Mouse (Mus musculus) ovary, postnatal 36 days (tissue): ENCODE measurements around the gene Arnt.
"Not testable (repeated sequence)": the region's sequence is repeated elsewhere in the genome, so short reads cannot be mapped to it uniquely, and the experiment has no call there.

Experiments
- DNase-seq: peaks from one replicate; pipeline ENCODE4 v3.0.0; 2022; ENCODE audit warnings: low spot score, mixed read lengths

The Arnt gene

DNA sequence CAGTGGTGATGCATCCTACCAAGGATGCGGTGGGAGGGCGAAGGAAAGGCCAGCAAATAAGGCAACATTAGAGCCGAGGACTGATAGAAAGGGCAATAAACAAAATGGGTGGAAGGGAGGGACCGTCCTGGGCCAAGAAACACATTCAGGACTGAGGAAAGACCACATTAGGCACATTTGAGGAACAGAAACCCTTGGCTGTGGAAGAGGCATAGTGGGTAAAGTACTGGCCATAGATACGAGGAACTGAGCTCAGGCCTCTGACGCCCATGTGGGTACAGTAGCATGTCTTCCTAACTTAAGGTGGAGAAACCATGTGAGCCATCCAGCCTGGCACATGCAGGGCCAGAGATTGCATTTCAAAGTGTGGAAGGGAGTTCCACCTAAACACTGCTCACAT is 95.6 kb downstream of the Arnt start:
- DNase-seq = no peak

DNA sequence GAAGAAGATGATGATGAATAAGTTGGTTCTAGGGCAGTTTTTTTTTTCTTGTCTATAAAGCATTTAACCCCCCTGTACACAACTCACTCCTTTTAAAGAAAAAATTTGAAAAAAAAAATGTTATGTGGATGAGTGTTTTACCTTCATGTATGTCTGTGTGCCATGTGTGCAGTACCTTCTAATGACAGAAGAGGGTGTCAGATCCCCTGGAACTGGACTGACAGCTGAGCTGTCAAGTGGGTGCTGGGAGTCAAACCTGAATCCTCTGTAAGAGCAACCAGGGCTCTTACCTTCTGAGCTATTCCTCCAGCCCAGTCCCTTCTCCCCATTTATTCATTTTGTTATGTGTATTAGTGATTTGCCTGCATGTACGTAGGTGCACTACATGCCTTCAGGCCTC is 96.8 kb downstream of the Arnt start:
- DNase-seq = no peak

DNA sequence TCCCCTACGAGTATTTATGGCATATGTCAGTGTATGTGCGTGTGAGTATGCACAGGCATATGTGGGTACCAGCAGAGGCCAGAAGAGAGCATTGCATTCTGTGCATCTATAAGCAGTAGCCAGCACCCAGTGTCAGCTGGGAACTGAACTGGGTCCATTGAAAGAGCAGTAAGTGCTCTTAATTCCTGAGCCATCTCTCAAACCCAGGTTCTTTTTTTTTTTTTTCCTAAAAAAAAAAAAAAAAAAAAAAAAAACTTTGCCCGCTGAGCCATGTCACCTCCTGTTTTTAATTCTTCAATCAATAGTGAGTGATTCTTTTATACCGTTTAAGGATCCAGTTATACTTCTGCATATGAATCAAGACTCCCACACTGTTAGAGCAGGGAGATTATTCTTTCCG is 99.2 kb downstream of the Arnt start:
- no peak for DNase-seq

DNA sequence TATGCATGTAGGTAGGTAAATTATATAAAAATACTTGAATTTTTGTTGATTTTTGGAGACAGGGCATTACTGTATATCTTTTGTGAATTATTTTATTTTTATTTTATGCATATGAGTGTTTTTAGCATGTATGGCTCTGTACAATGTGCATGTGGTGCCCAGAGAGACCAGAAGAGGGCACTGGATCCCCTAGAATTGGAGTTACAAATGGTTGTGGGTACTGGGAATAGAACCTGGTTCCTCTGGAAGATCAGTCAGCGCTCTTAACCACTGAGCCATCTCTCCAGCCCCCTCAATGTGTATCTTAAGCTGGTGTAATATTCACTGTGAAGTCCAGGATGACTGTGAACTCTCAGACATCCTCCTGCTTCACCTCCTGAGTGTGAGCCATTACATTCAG is 100.7 kb downstream of the Arnt start:
- no peak for DNase-seq

DNA sequence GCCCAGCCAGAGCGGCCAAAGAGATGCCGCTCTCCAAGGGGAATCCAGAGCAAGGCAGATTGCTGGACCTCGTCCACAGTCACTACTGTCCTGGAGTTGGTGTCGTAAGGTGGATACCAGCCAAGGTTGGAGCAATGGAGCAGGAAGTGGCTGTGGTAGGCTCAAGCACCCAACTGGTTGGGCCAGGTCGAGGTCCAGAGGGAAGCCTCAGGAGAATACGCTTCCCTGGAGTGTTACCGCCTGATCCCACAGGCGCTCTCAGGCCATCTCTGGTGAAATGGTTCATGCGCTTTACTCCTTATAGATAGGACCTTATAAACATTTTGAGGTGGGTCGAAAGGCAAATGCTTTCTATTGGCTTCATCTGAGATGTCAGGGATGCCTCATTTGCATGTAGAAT is 104.7 kb downstream of the Arnt start:
- DNase-seq = no peak

DNA sequence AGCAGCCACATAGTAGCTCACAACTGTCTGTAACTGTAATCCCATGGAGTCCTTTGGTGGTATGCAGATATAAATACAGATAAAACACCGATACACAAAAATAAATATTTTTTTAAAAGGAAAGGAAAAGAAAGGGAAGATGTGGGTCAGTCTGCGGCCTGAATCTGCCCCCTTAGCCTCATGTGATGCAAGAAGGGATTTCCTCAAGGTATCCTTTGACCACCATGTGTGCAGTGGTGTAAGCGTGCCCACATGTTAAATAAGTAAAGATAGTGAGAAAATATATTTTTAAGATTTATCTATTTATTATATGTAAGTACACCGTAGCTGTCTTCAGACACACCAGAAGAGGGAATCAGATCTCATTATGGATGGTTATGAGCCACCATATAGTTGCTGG is 105.6 kb downstream of the Arnt start:
- no peak for DNase-seq

DNA sequence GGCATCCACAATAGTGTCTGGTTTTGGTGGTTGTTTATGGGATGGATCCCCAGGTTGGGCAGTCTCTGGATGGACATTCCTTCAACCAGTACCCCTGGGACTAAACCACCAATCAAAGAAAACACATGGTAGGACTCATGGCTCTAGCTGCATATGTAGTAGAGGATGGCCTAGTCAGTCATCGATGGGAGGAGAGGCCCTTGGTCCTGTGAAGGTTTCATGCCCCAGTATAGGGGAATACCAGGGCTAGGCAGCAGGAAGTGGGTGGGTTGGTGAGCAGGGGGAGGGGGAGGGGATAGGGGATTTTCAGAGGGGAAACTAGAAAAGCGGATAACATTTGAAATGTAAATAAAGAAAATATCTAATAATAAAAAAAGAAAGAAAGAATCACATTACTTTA is 107.0 kb downstream of the Arnt start:
- not testable (repeated sequence) for DNase-seq

DNA sequence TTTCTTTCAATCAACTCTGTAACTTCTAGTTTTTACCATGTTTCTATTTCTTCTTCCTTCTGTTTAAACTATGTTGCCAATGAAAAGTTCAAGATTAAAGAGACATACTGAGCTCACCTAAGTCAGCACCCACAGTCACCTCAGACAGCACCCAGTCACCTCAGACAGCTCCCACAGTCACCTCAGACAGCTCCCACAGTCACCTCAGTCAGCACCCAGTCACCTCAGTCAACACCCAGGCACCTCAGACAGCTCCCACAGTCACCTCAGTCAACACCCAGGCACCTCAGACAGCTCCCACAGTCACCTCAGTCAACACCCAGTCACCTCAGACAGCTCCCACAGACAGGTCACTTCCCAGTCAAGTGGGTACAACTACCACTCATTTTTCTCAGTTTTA is 108.0 kb downstream of the Arnt start:
- no peak for DNase-seq

DNA sequence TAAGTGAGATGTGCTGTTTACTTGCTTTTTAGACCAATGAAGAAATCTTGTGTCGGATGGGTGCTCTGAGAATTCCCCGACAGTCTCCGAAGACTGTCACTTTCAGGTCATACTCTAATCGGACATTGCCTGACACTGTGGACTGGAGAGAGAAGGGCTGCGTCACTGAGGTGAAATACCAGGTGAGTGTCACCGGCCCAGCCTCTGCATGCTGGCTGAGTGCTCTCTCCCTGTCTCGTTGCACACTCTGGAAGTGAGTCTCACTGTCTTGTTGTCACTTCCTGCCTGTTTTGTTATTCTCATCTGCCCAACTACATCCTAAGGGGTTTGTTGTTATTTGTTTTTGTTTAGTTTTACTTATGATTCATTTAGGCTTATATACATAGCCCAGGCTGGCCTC is 108.8 kb downstream of the Arnt start:
- no peak for DNase-seq
